Mouse (Mus musculus) heart, embryonic 14.5 days (tissue): Measurements from ENCODE around the gene Gm42791. TPM values are rescaled to one million over a fixed set of nuclear protein-coding genes. Genes with fewer than 3 reads are reported as not detected.

Experiments
- ATAC-seq: fragments of 200-750 bp; cut with Nextera tagmentation; 2 replicates; pipeline ENCODE4 v1.8.0; 2017; ENCODE audit warnings: low read depth, moderate TSS enrichment; ENCODE audit not compliant: insufficient number of reproducible peaks, insufficient read depth, low FRiP score
- H3K27ac ChIP-seq, 2 experiments: fragments of 200-500 bp in 1 of 2; fragments of 300-500 bp in 1 of 2; sonication (generic) in 1 of 2; replicated peaks in 1 of 2; 2 replicates each; pipeline ENCODE4 v1.5.1; 2012 to 2014; ENCODE audit warnings: low read depth in 2 of 2, low read length in 2 of 2, control low read depth in 1 of 2, mild to moderate bottlenecking in 1 of 2, mixed read lengths in 1 of 2; ENCODE audit not compliant: control insufficient read depth in 1 of 2, insufficient read depth in 1 of 2
- H3K27me3 ChIP-seq: fragments of 300-500 bp; sonication (generic); 2 replicates; pipeline ENCODE4 v1.6.1; 2014; ENCODE audit warnings: mild to moderate bottlenecking, low read length, control low read depth; ENCODE audit not compliant: control insufficient read depth, insufficient read depth
- H3K36me3 ChIP-seq: fragments of 300-500 bp; sonication (generic); 2 replicates; pipeline ENCODE4 v1.6.1; 2014; ENCODE audit warnings: mild to moderate bottlenecking, control low read depth, low read length, mixed read lengths; ENCODE audit not compliant: control insufficient read depth, insufficient read depth
- H3K4me1 ChIP-seq, 2 experiments: fragments of 200-500 bp in 1 of 2; fragments of 300-500 bp in 1 of 2; sonication (generic) in 1 of 2; 2 replicates each; pipeline ENCODE4 v1.6.1; 2012 to 2014; ENCODE audit warnings: low read length in 2 of 2, control low read depth in 1 of 2, mixed read lengths in 1 of 2; ENCODE audit not compliant: control insufficient read depth in 2 of 2, insufficient read depth in 2 of 2
- H3K4me2 ChIP-seq: fragments of 300-500 bp; sonication (generic); 2 replicates; pipeline ENCODE4 v1.6.1; 2014; ENCODE audit warnings: mild to moderate bottlenecking, low read length
- H3K4me3 ChIP-seq, 2 experiments: fragments of 200-500 bp in 1 of 2; fragments of 300-500 bp in 1 of 2; sonication (generic) in 1 of 2; 2 replicates each; pipeline ENCODE4 v1.5.1; 2012 to 2014; ENCODE audit warnings: low read length in 2 of 2, mild to moderate bottlenecking in 2 of 2, control low read depth in 1 of 2, low read depth in 1 of 2, moderate library complexity in 1 of 2; ENCODE audit not compliant: control insufficient read depth in 1 of 2, insufficient read depth in 1 of 2
- H3K9ac ChIP-seq: fragments of 300-500 bp; sonication (generic); 2 replicates; pipeline ENCODE4 v1.6.1; 2014; ENCODE audit warnings: mild to moderate bottlenecking, low read length
- H3K9me3 ChIP-seq: fragments of 300-500 bp; sonication (generic); 2 replicates; pipeline ENCODE4 v1.6.1; 2016; ENCODE audit warnings: low read length, control low read depth; ENCODE audit not compliant: control insufficient read depth
- WGBS: fragments of 180-500 bp; shearing (Covaris S2); extraction: QIAGEN DNeasy Blood & Tissue Kit; methylation state at CpG from one replicate; pipeline ENCODE4 v1.1.7; 2014; 5-methylcytosine and 5-hydroxymethylcytosine counted together
- polyA plus RNA-seq: library from polyadenylated mRNA; unstranded; fragments of >200 nt; fragmentation: Nextera tagmentation; extraction: Ambion mirVana; gene quantifications from 2 replicates; pipeline ENCODE4 v1.2.1, GENCODE M21; 2014

Gm42791 gene
- polyA plus RNA-seq, 1 experiment from 2014 or later = not detected

DNA sequence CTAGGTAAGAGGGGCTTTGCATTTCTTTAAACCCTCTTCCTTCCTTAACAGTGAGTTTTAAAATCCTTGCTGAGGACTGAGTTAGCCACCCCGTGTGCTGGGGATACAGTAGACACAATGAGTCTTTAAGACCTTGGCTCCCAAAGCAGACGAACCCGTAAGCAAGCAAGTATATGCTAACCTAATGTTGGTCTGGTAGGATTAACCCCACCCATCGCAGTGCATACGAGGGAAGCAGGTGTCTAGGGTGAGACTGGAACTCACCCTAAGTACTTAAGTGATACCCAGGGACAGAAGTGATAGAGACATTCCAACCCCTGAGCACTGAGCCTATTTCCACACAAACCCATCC lies 12.3 kb upstream of the Gm42791 start:
- peak overlapping the region; percentile 71 for H3K9ac ChIP-seq
- H3K9me3 ChIP-seq = no peaks in the 10 kb centered on the region; the same call in 1 of the 2 replicates
- peaks cover 6 to 14% of the 10 kb centered on the region in 2 experiments for H3K4me1 ChIP-seq
- no peak for ATAC-seq
- peak overlapping the region; percentile 25 to 30 for H3K4me3 ChIP-seq
- peak overlapping the region; percentile 70 for H3K27ac ChIP-seq
- 40% methylated on average over 5 of the region's 5 CpGs for WGBS
- H3K27me3 ChIP-seq = no peaks in the 10 kb centered on the region
- H3K4me2 ChIP-seq = peak overlapping the region; percentile 68
- H3K36me3 ChIP-seq = no peaks in the 10 kb centered on the region

GRCm38 (mm10) chr5:149006362-149007294 lies 11.7 kb upstream of the Gm42791 start:
- peak; percentile 70 for ATAC-seq
- Histone ChIP-seq H3K9me3 (no peaks in the 10 kb centered on the region), H3K36me3 (no peaks in the 10 kb centered on the region), H3K4me1 (peaks cover 6 to 14% of the 10 kb centered on the region in 2 experiments), H3K27me3 (no peaks in the 10 kb centered on the region), H3K4me2 (peak overlapping the region; percentile 68), H3K9ac (peak overlapping the region; percentile 71), H3K4me3 (peak overlapping the region; percentile 25 to 30), H3K27ac (peak overlapping the region; percentile 70)
- 10% methylated on average over 26 of the region's 26 CpGs for WGBS

- ATAC-seq = no peak
- H3K4me3 ChIP-seq = peak overlapping the region in 1 of 2 experiments; percentile 30; a peak in 1 of 4 replicates
- peaks cover 6 to 14% of the 10 kb centered on the region in 2 experiments for H3K4me1 ChIP-seq
- H3K4me2 ChIP-seq = peak overlapping the region; percentile 68
- peak overlapping the region; percentile 60; the same call in 1 of the 2 replicates for H3K9ac ChIP-seq
- no peaks in the 10 kb centered on the region for H3K36me3 ChIP-seq
- H3K9me3 ChIP-seq = 0 out of 2 replicates have a peak, but pooled peaks cover 4% of the 10 kb centered on the region
- H3K27me3 ChIP-seq = no peaks in the 10 kb centered on the region
- H3K27ac ChIP-seq = no peak overlapping the region
- 57% methylated on average over 9 of the region's 9 CpGs for WGBS
Measured at GRCm38 (mm10) chr5:149005701-149006361, 10.9 kb upstream of the Gm42791 start.

GRCm38 (mm10) chr5:149005083-149005482 lies 10.1 kb upstream of the Gm42791 start:
- Histone ChIP-seq H3K9me3 (0 out of 2 replicates have a peak, but pooled peaks cover 4% of the 10 kb centered on the region), H3K4me3 (no peak overlapping the region), H3K4me1 (peaks cover 6 to 14% of the 10 kb centered on the region in 2 experiments), H3K9ac (no peak overlapping the region), H3K27me3 (no peaks in the 10 kb centered on the region), H3K27ac (no peak overlapping the region), H3K36me3 (no peaks in the 10 kb centered on the region), H3K4me2 (no peak overlapping the region)
- WGBS = 42% methylated on average over 9 of the region's 9 CpGs
- no peak for ATAC-seq

DNA sequence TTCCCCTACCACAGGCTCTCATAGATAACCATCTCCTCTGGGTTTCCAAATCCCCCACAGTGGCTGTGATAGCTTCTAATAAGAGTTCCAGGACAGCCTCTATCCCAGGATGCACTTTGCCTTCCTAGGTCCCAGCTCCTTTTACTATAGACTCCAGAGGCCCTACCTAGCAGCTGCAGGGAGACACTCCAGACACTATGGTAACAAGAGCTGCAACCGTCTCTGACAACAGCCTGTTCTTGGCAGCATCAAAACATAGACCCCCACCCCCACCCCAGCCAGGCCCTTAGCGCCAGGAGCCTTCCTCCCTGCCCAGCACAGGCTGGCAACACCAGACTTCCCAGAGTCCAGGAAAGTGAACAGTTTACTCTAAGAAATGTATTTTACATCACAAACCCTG lies 8.2 kb upstream of the Gm42791 start:
- 31% methylated on average over 2 of the region's 2 CpGs for WGBS

GRCm38 (mm10) chr5:149002803-149003115 lies 7.8 kb upstream of the Gm42791 start:
- H3K9ac ChIP-seq = no peak overlapping the region
- 0 out of 2 replicates have a peak, but pooled peaks cover 4% of the 10 kb centered on the region for H3K9me3 ChIP-seq
- H3K4me3 ChIP-seq = no peak overlapping the region
- H3K27me3 ChIP-seq = no peaks in the 10 kb centered on the region
- no peaks in the 10 kb centered on the region for H3K36me3 ChIP-seq
- ATAC-seq = no peak
- 78% methylated on average over 6 of the region's 6 CpGs for WGBS
- H3K4me1 ChIP-seq = peaks cover 9 to 11% of the 10 kb centered on the region in 2 experiments; a peak in 3 of 4 replicates
- no peak overlapping the region for H3K27ac ChIP-seq
- no peak overlapping the region for H3K4me2 ChIP-seq

More for the DNA sequence above, 8.2 kb upstream of the Gm42791 start:
- Histone ChIP-seq H3K9me3 (0 out of 2 replicates have a peak, but pooled peaks cover 4% of the 10 kb centered on the region), H3K4me1 (peaks cover 9 to 11% of the 10 kb centered on the region in 2 experiments; a peak in 3 of 4 replicates), H3K9ac (no peak overlapping the region), H3K4me3 (no peak overlapping the region), H3K36me3 (no peaks in the 10 kb centered on the region), H3K27me3 (no peaks in the 10 kb centered on the region), H3K4me2 (no peak overlapping the region), H3K27ac (no peak overlapping the region)
- no peak for ATAC-seq

DNA sequence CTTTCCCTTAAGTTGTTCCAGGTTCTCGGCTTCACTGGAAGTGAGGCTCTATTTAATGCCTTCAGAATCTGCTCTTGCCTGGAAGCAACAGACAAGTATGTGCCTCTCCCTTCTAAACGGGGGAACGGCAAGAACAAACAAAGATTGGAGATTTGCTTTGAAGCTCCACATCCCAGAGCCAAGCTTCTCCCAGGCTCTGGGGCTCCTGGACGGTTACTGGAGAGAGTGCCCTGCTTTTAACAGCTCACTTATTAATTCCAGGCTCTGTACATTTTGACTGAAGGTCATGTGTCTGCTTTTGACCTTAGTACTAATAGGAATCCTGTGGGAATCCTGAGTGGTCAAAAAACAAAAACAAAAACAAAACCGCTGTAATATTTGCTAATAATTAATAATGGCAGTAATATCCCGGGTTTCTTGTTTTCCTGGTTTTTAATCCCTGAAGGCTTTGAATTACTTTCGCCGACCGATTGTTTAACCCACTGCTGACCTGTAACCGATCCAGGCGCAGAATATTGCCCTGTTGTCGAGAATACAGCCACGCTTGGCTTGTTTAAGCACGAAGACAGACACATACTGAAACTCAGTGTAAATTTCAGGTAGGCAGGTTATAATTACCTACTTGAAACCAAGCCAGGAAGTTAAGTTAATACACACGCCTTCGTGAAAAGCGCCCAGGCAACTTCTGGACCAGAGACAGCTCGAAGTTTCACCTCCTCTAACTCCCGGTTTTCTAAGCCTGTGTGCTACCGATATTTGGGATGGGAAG lies 7.3 kb upstream of the Gm42791 start:
- Histone ChIP-seq H3K27me3 (no peaks in the 10 kb centered on the region), H3K9me3 (0 out of 2 replicates have a peak, but pooled peaks cover 4% of the 10 kb centered on the region), H3K4me1 (peaks cover 7 to 8% of the 10 kb centered on the region in 2 experiments; a peak in 3 of 4 replicates), H3K9ac (no peak overlapping the region), H3K27ac (no peak overlapping the region), H3K4me2 (no peak overlapping the region), H3K4me3 (no peak overlapping the region), H3K36me3 (no peaks in the 10 kb centered on the region)
- no peak for ATAC-seq
- WGBS = 68% methylated on average over 20 of the region's 20 CpGs
